Mouse (Mus musculus): ENCODE data around the gene Sec13. TPM values are rescaled to one million over a fixed set of nuclear protein-coding genes. Genes with fewer than 3 reads are reported as not detected.
"Not testable (repeated sequence)": the region's sequence is repeated elsewhere in the genome, so short reads cannot be mapped to it uniquely, and the experiment has no call there.

Gene Sec13
- total and polyA plus RNA-seq, 2 experiments from 2014 or later: 141 to 175 TPM

GRCm38 (mm10) chr6:113719878-113720277 lies 20.7 kb downstream of the Sec13 start, which contains the start of gene Ghrl:
Gene Ghrl (minus strand): TSS chr6:113719880.
- WGBS: 86% methylated on average over 3 of the region's 3 CpGs

GRCm38 (mm10) chr6:113717541-113717940 lies 23.0 kb downstream of the Sec13 start:
- Histone ChIP-seq H3K4me2 (ENCODE audit: low read depth, low read length) (no peak overlapping the region), H3K9ac (replicated peaks; ENCODE audit: low read depth, low read length) (no peak overlapping the region), H3K4me3 (ENCODE audit: low read depth, low read length) (no peak overlapping the region), H3K27me3 (ENCODE audit: control insufficient read depth, insufficient read depth, low read length) (no peaks in the 10 kb centered on the region), H3K4me1 (ENCODE audit: control insufficient read depth, insufficient read depth) (no peaks in the 10 kb centered on the region), H3K27ac (ENCODE audit: low read depth) (no peak overlapping the region), H3K9me3 (replicated peaks; ENCODE audit: control insufficient read depth, low read length) (no peaks in the 10 kb centered on the region), H3K36me3 (replicated peaks; ENCODE audit: control insufficient read depth, insufficient read depth, low read length) (peaks cover 88% of the 10 kb centered on the region)
- WGBS: 84% methylated on average over 3 of the region's 3 CpGs
- DNase-seq (ENCODE audit: low spot score): no peak
- TF ChIP-seq EP300 (IDR thresholded peaks at IDR 0.05; ENCODE audit: low read depth) (no peak), CTCF (IDR thresholded peaks at IDR 0.05; ENCODE audit: low read depth) (no peak)
- ATAC-seq (ENCODE audit: insufficient read depth, low read depth): no peak

More at GRCm38 (mm10) chr6:113719878-113720277, 20.7 kb downstream of the Sec13 start, which contains the start of gene Ghrl:
- Histone ChIP-seq H3K27ac (ENCODE audit: low read depth) (no peak within 1 kb of the TSS), H3K4me3 (ENCODE audit: low read depth, low read length) (no peak within 1 kb of the TSS), H3K27me3 (ENCODE audit: control insufficient read depth, insufficient read depth, low read length) (no peaks in the 10 kb centered on the region), H3K36me3 (replicated peaks; ENCODE audit: control insufficient read depth, insufficient read depth, low read length) (peaks cover 88% of the 10 kb centered on the region), H3K4me2 (ENCODE audit: low read depth, low read length) (no peak within 1 kb of the TSS), H3K9me3 (replicated peaks; ENCODE audit: control insufficient read depth, low read length) (no peaks in the 10 kb centered on the region), H3K4me1 (ENCODE audit: control insufficient read depth, insufficient read depth) (no peaks in the 10 kb centered on the region), H3K9ac (replicated peaks; ENCODE audit: low read depth, low read length) (no peak within 1 kb of the TSS)
- no peak for TF ChIP-seq EP300 (IDR thresholded peaks at IDR 0.05; ENCODE audit: low read depth)
- TF ChIP-seq CTCF (IDR thresholded peaks at IDR 0.05; ENCODE audit: low read depth): no peak
- DNase-seq (ENCODE audit: low spot score) (no peak), ATAC-seq (ENCODE audit: insufficient read depth, low read depth) (no peak)

GRCm38 (mm10) chr6:113714797-113715196 lies 25.7 kb downstream of the Sec13 start:
- DNase-seq (ENCODE audit: low spot score) (no peak), ATAC-seq (ENCODE audit: insufficient read depth, low read depth) (no peak)
- H3K27me3 ChIP-seq (ENCODE audit: control insufficient read depth, insufficient read depth, low read length): no peaks in the 10 kb centered on the region
- H3K9ac ChIP-seq (replicated peaks; ENCODE audit: low read depth, low read length): no peak overlapping the region
- TF ChIP-seq EP300 (IDR thresholded peaks at IDR 0.05; ENCODE audit: low read depth) (no peak), CTCF (IDR thresholded peaks at IDR 0.05; ENCODE audit: low read depth) (no peak)
- no peak overlapping the region for H3K4me2 ChIP-seq (ENCODE audit: low read depth, low read length)
- no peaks in the 10 kb centered on the region for H3K9me3 ChIP-seq (replicated peaks; ENCODE audit: control insufficient read depth, low read length)
- H3K27ac ChIP-seq (ENCODE audit: low read depth): no peak overlapping the region
- WGBS: 71% methylated on average over 1 of the region's 1 CpGs
- no peaks in the 10 kb centered on the region for H3K4me1 ChIP-seq (ENCODE audit: control insufficient read depth, insufficient read depth)
- H3K4me3 ChIP-seq (ENCODE audit: low read depth, low read length): no peak overlapping the region
- peaks cover 95% of the 10 kb centered on the region for H3K36me3 ChIP-seq (replicated peaks; ENCODE audit: control insufficient read depth, insufficient read depth, low read length)

- TF ChIP-seq CTCF (IDR thresholded peaks at IDR 0.05; ENCODE audit: low read depth) (no peak), EP300 (IDR thresholded peaks at IDR 0.05; ENCODE audit: low read depth) (no peak)
- H3K27ac ChIP-seq (ENCODE audit: low read depth): no peak overlapping the region
Measured at GRCm38 (mm10) chr6:113714276-113714675, 26.3 kb downstream of the Sec13 start.

GRCm38 (mm10) chr6:113713389-113713788 lies 27.2 kb downstream of the Sec13 start:
- not testable (repeated sequence) for H3K4me2 ChIP-seq (ENCODE audit: low read depth, low read length); H3K27me3 ChIP-seq (ENCODE audit: control insufficient read depth, insufficient read depth, low read length); H3K4me3 ChIP-seq (ENCODE audit: low read depth, low read length); H3K27ac ChIP-seq (ENCODE audit: low read depth); H3K9me3 ChIP-seq (replicated peaks; ENCODE audit: control insufficient read depth, low read length); H3K9ac ChIP-seq (replicated peaks; ENCODE audit: low read depth, low read length); H3K4me1 ChIP-seq (ENCODE audit: control insufficient read depth, insufficient read depth); DNase-seq (ENCODE audit: low spot score); ATAC-seq (ENCODE audit: insufficient read depth, low read depth)
- WGBS: 94% methylated on average over 4 of the region's 5 CpGs
- H3K36me3 ChIP-seq (replicated peaks; ENCODE audit: control insufficient read depth, insufficient read depth, low read length): peaks cover 95% of the 10 kb centered on the region

More at GRCm38 (mm10) chr6:113714276-113714675, 26.3 kb downstream of the Sec13 start:
- H3K9ac ChIP-seq (replicated peaks; ENCODE audit: low read depth, low read length): no peak overlapping the region
- ATAC-seq (ENCODE audit: insufficient read depth, low read depth): no peak
- H3K36me3 ChIP-seq (replicated peaks; ENCODE audit: control insufficient read depth, insufficient read depth, low read length): peaks cover 95% of the 10 kb centered on the region
- H3K4me2 ChIP-seq (ENCODE audit: low read depth, low read length): no peak overlapping the region
- H3K27me3 ChIP-seq (ENCODE audit: control insufficient read depth, insufficient read depth, low read length): no peaks in the 10 kb centered on the region
- WGBS: 79% methylated on average over 2 of the region's 2 CpGs
- H3K4me3 ChIP-seq (ENCODE audit: low read depth, low read length): no peak overlapping the region
- no peaks in the 10 kb centered on the region for H3K4me1 ChIP-seq (ENCODE audit: control insufficient read depth, insufficient read depth)
- H3K9me3 ChIP-seq (replicated peaks; ENCODE audit: control insufficient read depth, low read length): no peaks in the 10 kb centered on the region
- no peak for DNase-seq (ENCODE audit: low spot score)

- ATAC-seq (ENCODE audit: insufficient read depth, low read depth) (no peak), DNase-seq (ENCODE audit: low spot score) (no peak)
- TF ChIP-seq EP300 (IDR thresholded peaks at IDR 0.05; ENCODE audit: low read depth) (no peak), CTCF (IDR thresholded peaks at IDR 0.05; ENCODE audit: low read depth) (no peak)
- Histone ChIP-seq H3K9me3 (replicated peaks; ENCODE audit: control insufficient read depth, low read length) (no peaks in the 10 kb centered on the region), H3K9ac (replicated peaks; ENCODE audit: low read depth, low read length) (no peak overlapping the region), H3K27ac (ENCODE audit: low read depth) (no peak overlapping the region), H3K4me2 (ENCODE audit: low read depth, low read length) (no peak overlapping the region), H3K27me3 (ENCODE audit: control insufficient read depth, insufficient read depth, low read length) (no peaks in the 10 kb centered on the region), H3K4me3 (ENCODE audit: low read depth, low read length) (no peak overlapping the region), H3K4me1 (ENCODE audit: control insufficient read depth, insufficient read depth) (no peaks in the 10 kb centered on the region), H3K36me3 (replicated peaks; ENCODE audit: control insufficient read depth, insufficient read depth, low read length) (peaks cover 97% of the 10 kb centered on the region)
- WGBS: 91% methylated on average over 3 of the region's 3 CpGs
Measured at GRCm38 (mm10) chr6:113712718-113713117, 27.8 kb downstream of the Sec13 start.
